In genomic region chr16:34668341-34668740, GRCm38 (mm10) we compare ENCODE assay signal across 26 mouse cellular contexts. TPM values are rescaled to one million over a fixed set of nuclear protein-coding genes. Genes with fewer than 3 reads are reported as not detected.
DNase-seq lines count a peak whose midpoint lies in the region; ATAC-seq lines count a peak whose summit lies in the region.
"Had no signal": no experiment of that assay in that cellular context is flagged by ENCODE, and none has a peak within 500 bp of the region (broad histone marks: within the 10 kb centered on the region; RNA-seq: fewer than 3 reads in every experiment).

No protein-coding gene starts in this region.

- no peak overlapping the region for H3K9ac ChIP-seq in embryonic facial prominence, embryonic 12.5 days
- H3K9ac ChIP-seq in limb, embryonic 15.5 days = no peak overlapping the region
- H3K9ac ChIP-seq: embryonic facial prominence, embryonic 13.5 days; embryonic facial prominence, embryonic 15.5 days; forebrain, embryonic 13.5 days; forebrain, embryonic 15.5 days; forebrain, postnatal 0 days had no signal

- DNase-seq in embryonic facial prominence, embryonic 10.5 days (ENCODE audit: low spot score) = no peak
- DNase-seq in limb, embryonic 10.5 days (ENCODE audit: low spot score) = no peak
- DNase-seq in ES-CJ7 (ENCODE audit: low read depth, low spot score) (peak; percentile 86), ZHBTc4 (ENCODE audit: low read depth, low spot score) (peak; percentile 91)
- no peak for DNase-seq in cerebellum, adult 9-11 months
- no peak for DNase-seq in spleen, adult 18-20 months
- DNase-seq: adrenal gland, adult 8-10 months; adrenal gland, postnatal 14 days; adrenal gland, postnatal 36 days; B cell, adult 2 months; cerebellum, adult 11-12 months; cerebellum, adult 2 months; cerebellum, adult 9-10 months; cerebellum, postnatal 14 days; cerebellum, postnatal 36 days; embryo, embryonic 11 days; forebrain, postnatal 0 days had no signal

- no peak overlapping the region for H3K4me2 ChIP-seq in embryonic facial prominence, embryonic 12.5 days (replicated peaks)
- no peak overlapping the region for H3K4me2 ChIP-seq in limb, embryonic 15.5 days
- H3K4me2 ChIP-seq: embryonic facial prominence, embryonic 13.5 days; embryonic facial prominence, embryonic 15.5 days; forebrain, embryonic 13.5 days had no signal

- no peaks in the 10 kb centered on the region for H3K4me1 ChIP-seq in embryonic facial prominence, embryonic 12.5 days
- peaks cover 20% of the 10 kb centered on the region for H3K4me1 ChIP-seq in embryonic facial prominence, embryonic 10.5 days
- peaks cover 11% of the 10 kb centered on the region for H3K4me1 ChIP-seq in limb, embryonic 15.5 days
- H3K4me1 ChIP-seq in limb, embryonic 10.5 days = peaks cover 11% of the 10 kb centered on the region; the same call in 1 of the 2 replicates

- H3K9me3 ChIP-seq in embryonic facial prominence, embryonic 12.5 days = no peaks in the 10 kb centered on the region
- no peaks in the 10 kb centered on the region for H3K9me3 ChIP-seq in embryonic facial prominence, embryonic 10.5 days
- no peaks in the 10 kb centered on the region for H3K9me3 ChIP-seq in limb, embryonic 15.5 days
- H3K9me3 ChIP-seq in limb, embryonic 10.5 days (replicated peaks) = no peaks in the 10 kb centered on the region
- H3K9me3 ChIP-seq: embryonic facial prominence, embryonic 13.5 days; embryonic facial prominence, embryonic 15.5 days; forebrain, embryonic 10.5 days; forebrain, embryonic 13.5 days; forebrain, embryonic 15.5 days had no signal

- ATAC-seq in embryonic facial prominence, embryonic 12.5 days (ENCODE audit: insufficient number of reproducible peaks, insufficient read depth, low FRiP score, low TSS enrichment) = 0 out of 2 replicates have a peak, but pooled peaks have one; percentile 10
- 0 out of 2 replicates have a peak, but pooled peaks have one; percentile 7 for ATAC-seq in limb, embryonic 15.5 days (ENCODE audit: insufficient number of reproducible peaks, low FRiP score, low TSS enrichment, low read depth)
- ATAC-seq: CD4-positive, CD25-positive, alpha-beta regulatory T cell, adult 4 months; forebrain, embryonic 13.5 days; forebrain, embryonic 15.5 days had no signal

- H3K27ac ChIP-seq in embryonic facial prominence, embryonic 12.5 days = no peak overlapping the region
- no peak overlapping the region for H3K27ac ChIP-seq in embryonic facial prominence, embryonic 10.5 days (replicated peaks)
- H3K27ac ChIP-seq in limb, embryonic 15.5 days = no peak overlapping the region
- no peak overlapping the region for H3K27ac ChIP-seq in limb, embryonic 10.5 days
- H3K27ac ChIP-seq: embryonic facial prominence, embryonic 13.5 days; embryonic facial prominence, embryonic 15.5 days; forebrain, embryonic 10.5 days; forebrain, embryonic 13.5 days; forebrain, embryonic 15.5 days had no signal

- no peaks in the 10 kb centered on the region for H3K36me3 ChIP-seq in embryonic facial prominence, embryonic 12.5 days
- no peaks in the 10 kb centered on the region for H3K36me3 ChIP-seq in embryonic facial prominence, embryonic 10.5 days (replicated peaks)
- no peaks in the 10 kb centered on the region for H3K36me3 ChIP-seq in limb, embryonic 15.5 days
- no peaks in the 10 kb centered on the region for H3K36me3 ChIP-seq in limb, embryonic 10.5 days
- H3K36me3 ChIP-seq: embryonic facial prominence, embryonic 13.5 days; embryonic facial prominence, embryonic 15.5 days; forebrain, embryonic 10.5 days; forebrain, embryonic 15.5 days had no signal

- WGBS in embryonic facial prominence, embryonic 12.5 days = 80% methylated on average over 9 of the region's 9 CpGs
- 74% methylated on average over 9 of the region's 9 CpGs for WGBS in embryonic facial prominence, embryonic 10.5 days
- 76% methylated on average over 9 of the region's 9 CpGs for WGBS in limb, embryonic 15.5 days
- 78% methylated on average over 9 of the region's 9 CpGs for WGBS in limb, embryonic 10.5 days

- H3K4me3 ChIP-seq in embryonic facial prominence, embryonic 12.5 days = no peak overlapping the region
- H3K4me3 ChIP-seq in embryonic facial prominence, embryonic 10.5 days = no peak overlapping the region
- H3K4me3 ChIP-seq in limb, embryonic 15.5 days = no peak overlapping the region
- H3K4me3 ChIP-seq in limb, embryonic 10.5 days = no peak overlapping the region
- H3K4me3 ChIP-seq: embryonic facial prominence, embryonic 13.5 days; embryonic facial prominence, embryonic 15.5 days; erythroblast, embryonic 14.5 days; forebrain, embryonic 10.5 days; forebrain, embryonic 13.5 days; forebrain, embryonic 15.5 days had no signal

- H3K27me3 ChIP-seq in embryonic facial prominence, embryonic 12.5 days = peaks cover 9% of the 10 kb centered on the region; the same call in 1 of the 2 replicates
- peaks cover 67% of the 10 kb centered on the region for H3K27me3 ChIP-seq in embryonic facial prominence, embryonic 10.5 days (replicated peaks; ENCODE audit: low read depth, poor library complexity, severe bottlenecking)
- H3K27me3 ChIP-seq in limb, embryonic 15.5 days = peaks cover 76% of the 10 kb centered on the region
- peaks cover 58% of the 10 kb centered on the region for H3K27me3 ChIP-seq in limb, embryonic 10.5 days (ENCODE audit: low read depth, poor library complexity, severe bottlenecking)

RNA-seq across cellular contexts. Expression of gene Ropn1, which starts 18.6 kb away (rescaled TPM):
- polyA plus RNA-seq in embryonic facial prominence, embryonic 12.5 days (2016; fragmentation: Nextera tagmentation; extraction: Ambion mirVana) = not detected in 2 replicates
- not detected in 2 replicates for polyA plus RNA-seq in embryonic facial prominence, embryonic 10.5 days (2016; fragmentation: Nextera tagmentation; extraction: Ambion mirVana)
- polyA plus RNA-seq in limb, embryonic 15.5 days (2015; fragmentation: Nextera tagmentation; extraction: Ambion mirVana) = not detected in 2 replicates
- not detected in 2 replicates for polyA plus RNA-seq in limb, embryonic 10.5 days (2016; fragmentation: Nextera tagmentation; extraction: Ambion mirVana)
- polyA plus RNA-seq: CD4-positive, CD25-positive, alpha-beta regulatory T cell, adult 4 months; embryonic facial prominence, embryonic 13.5 days; embryonic facial prominence, embryonic 15.5 days; erythroblast, embryonic 14.5 days; forebrain, embryonic 10.5 days; forebrain, embryonic 13.5 days; forebrain, embryonic 15.5 days; forebrain, postnatal 0 days had no signal

RNA-seq across cellular contexts. Expression of gene Ccdc14, which starts 22.1 kb away (rescaled TPM):
- polyA plus RNA-seq in embryonic facial prominence, embryonic 12.5 days (2016; fragmentation: Nextera tagmentation; extraction: Ambion mirVana) = 8.2 and 9.7 TPM in 2 replicates
- polyA plus RNA-seq in embryonic facial prominence, embryonic 10.5 days (2016; fragmentation: Nextera tagmentation; extraction: Ambion mirVana) = 11.1 and 12.2 TPM in 2 replicates
- 4.8 and 5.0 TPM in 2 replicates for polyA plus RNA-seq in limb, embryonic 15.5 days (2015; fragmentation: Nextera tagmentation; extraction: Ambion mirVana)
- 10.7 and 10.9 TPM in 2 replicates for polyA plus RNA-seq in limb, embryonic 10.5 days (2016; fragmentation: Nextera tagmentation; extraction: Ambion mirVana)

Comparison
In these comparisons a context has a peak if more than half of its experiments do, and no peak if none do; other contexts are left out.
1. DNase-seq: peak in ES-CJ7 (single experiment) and ZHBTc4 (single experiment); none in embryonic facial prominence, embryonic 10.5 days (single experiment), limb, embryonic 10.5 days (single experiment), cerebellum, adult 9-11 months (single experiment) and spleen, adult 18-20 months (0 of 2).